ENCODE assay signal across 21 mouse cellular contexts in the genomic region with DNA sequence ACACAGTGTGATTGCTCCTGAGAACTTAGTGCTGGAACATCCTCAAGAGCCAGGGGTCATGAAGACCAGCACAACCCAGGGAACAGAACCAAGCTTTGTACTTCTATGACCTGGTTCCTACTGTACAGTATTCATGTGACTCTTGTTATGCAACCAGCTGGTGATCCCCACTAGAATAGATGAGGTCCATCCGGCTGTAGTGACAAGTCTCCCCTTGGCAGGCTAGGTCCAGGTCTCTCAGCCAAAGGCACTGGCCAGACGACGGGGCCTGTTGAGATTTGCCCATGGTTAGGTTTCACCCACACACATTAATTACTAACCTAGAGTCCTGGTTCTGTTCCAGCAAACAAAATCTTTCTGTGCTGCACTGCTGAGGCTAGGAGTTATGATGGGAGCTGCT. TPM values are rescaled to one million over a fixed set of nuclear protein-coding genes. Genes with fewer than 3 reads are reported as not detected.
A peak's percentile ranks its signal among the peaks of the same experiment; 100 is the strongest.
DNase-seq lines count a peak whose midpoint lies in the region; ATAC-seq lines count a peak whose summit lies in the region.
"Had no signal": no experiment of that assay in that cellular context is flagged by ENCODE, and none has a peak within 500 bp of the region (broad histone marks: within the 10 kb centered on the region; RNA-seq: fewer than 3 reads in every experiment).

No protein-coding gene starts in this region.

- no peaks in the 10 kb centered on the region for H3K27me3 ChIP-seq in kidney, embryonic 15.5 days
- H3K27me3 ChIP-seq in lung, embryonic 15.5 days, result no peaks in the 10 kb centered on the region
- no peaks in the 10 kb centered on the region for H3K27me3 ChIP-seq in intestine, embryonic 16.5 days (replicated peaks; ENCODE audit: control insufficient read depth, insufficient read depth, low read length)
- H3K27me3 ChIP-seq: embryonic facial prominence, embryonic 13.5 days; heart, embryonic 15.5 days; limb, embryonic 13.5 days had no signal

- H3K27ac ChIP-seq in kidney, embryonic 15.5 days, result no peak overlapping the region
- no peak overlapping the region for H3K27ac ChIP-seq in lung, embryonic 15.5 days
- no peak overlapping the region for H3K27ac ChIP-seq in intestine, embryonic 16.5 days (ENCODE audit: low read length)
- H3K27ac ChIP-seq: embryonic facial prominence, embryonic 13.5 days; forebrain, embryonic 13.5 days; gastrocnemius, adult 2 months; heart, embryonic 15.5 days; hindbrain, embryonic 13.5 days; limb, embryonic 13.5 days; midbrain, embryonic 10.5 days; neural tube, embryonic 15.5 days had no signal

- no peaks in the 10 kb centered on the region for H3K36me3 ChIP-seq in kidney, embryonic 15.5 days
- no peaks in the 10 kb centered on the region for H3K36me3 ChIP-seq in lung, embryonic 15.5 days
- H3K36me3 ChIP-seq in intestine, embryonic 16.5 days (ENCODE audit: control insufficient read depth, insufficient read depth, low read length), result no peaks in the 10 kb centered on the region
- H3K36me3 ChIP-seq: embryonic facial prominence, embryonic 13.5 days; heart, embryonic 15.5 days; hindbrain, embryonic 13.5 days; limb, embryonic 13.5 days; midbrain, embryonic 10.5 days; neural tube, embryonic 15.5 days had no signal

- no peak overlapping the region for H3K4me3 ChIP-seq in kidney, embryonic 15.5 days (replicated peaks)
- no peak overlapping the region for H3K4me3 ChIP-seq in lung, embryonic 15.5 days
- no peak overlapping the region for H3K4me3 ChIP-seq in intestine, embryonic 16.5 days (ENCODE audit: low read length)
- H3K4me3 ChIP-seq: embryonic facial prominence, embryonic 13.5 days; erythroblast, embryonic 14.5 days; forebrain, embryonic 13.5 days; gastrocnemius, adult 2 months; heart, embryonic 15.5 days; hindbrain, embryonic 13.5 days; limb, embryonic 13.5 days; midbrain, embryonic 10.5 days; neural tube, embryonic 15.5 days had no signal

- peaks cover 16% of the 10 kb centered on the region; the same call in 1 of the 2 replicates for H3K4me1 ChIP-seq in kidney, embryonic 15.5 days
- no peaks in the 10 kb centered on the region for H3K4me1 ChIP-seq in lung, embryonic 15.5 days
- peaks cover 7% of the 10 kb centered on the region; the same call in 1 of the 2 replicates for H3K4me1 ChIP-seq in intestine, embryonic 16.5 days (ENCODE audit: control insufficient read depth, insufficient read depth, low read length)
- H3K4me1 ChIP-seq: forebrain, embryonic 13.5 days; heart, embryonic 15.5 days; hindbrain, embryonic 13.5 days; limb, embryonic 13.5 days; midbrain, embryonic 10.5 days; neural tube, embryonic 15.5 days had no signal

- no peaks in the 10 kb centered on the region for H3K9me3 ChIP-seq in kidney, embryonic 15.5 days (replicated peaks)
- H3K9me3 ChIP-seq in lung, embryonic 15.5 days, result no peaks in the 10 kb centered on the region
- H3K9me3 ChIP-seq in intestine, embryonic 16.5 days (ENCODE audit: control insufficient read depth, low read length), result no peaks in the 10 kb centered on the region
- H3K9me3 ChIP-seq: embryonic facial prominence, embryonic 13.5 days; heart, embryonic 15.5 days; hindbrain, embryonic 13.5 days; limb, embryonic 13.5 days; neural tube, embryonic 15.5 days had no signal

- no peak for ATAC-seq in kidney, embryonic 15.5 days (replicated peaks; ENCODE audit: low FRiP score)
- peak; percentile 36; the same call in 1 of the 2 replicates for ATAC-seq in lung, embryonic 15.5 days (ENCODE audit: borderline replicate concordance, extremely low read depth, low FRiP score, low TSS enrichment)
- ATAC-seq in intestine, embryonic 16.5 days, result peak; percentile 29; the same call in 1 of the 2 replicates
- ATAC-seq: activated CD4-positive, CD25-positive, alpha-beta regulatory T cell, adult 4 months had no signal

- 73% methylated on average over 3 of the region's 3 CpGs for WGBS in kidney, embryonic 15.5 days
- 78% methylated on average over 3 of the region's 3 CpGs for WGBS in lung, embryonic 15.5 days
- 77% methylated on average over 3 of the region's 3 CpGs for WGBS in intestine, embryonic 16.5 days

- DNase-seq in kidney, adult 8-10 months, result peak; percentile 41 to 52
- DNase-seq in lung, postnatal 25 days (ENCODE audit: low spot score), result no peak
- peak; percentile 45 to 60 for DNase-seq in kidney, postnatal 36 days
- no peak for DNase-seq in frontal cortex, adult 2 months (ENCODE audit: extremely low spot score in 1 of 2, low spot score in 1 of 2)
- no peak for DNase-seq in retina, postnatal 1 day
- DNase-seq: adrenal gland, adult 8-10 months; cerebellum, adult 18-20 months; lung, adult 18-20 months had no signal

- no peak overlapping the region for H3K4me2 ChIP-seq in kidney, embryonic 15.5 days
- no peak overlapping the region for H3K4me2 ChIP-seq in lung, embryonic 15.5 days
- H3K4me2 ChIP-seq in intestine, embryonic 16.5 days (ENCODE audit: low read depth, low read length), result no peak overlapping the region
- H3K4me2 ChIP-seq: embryonic facial prominence, embryonic 13.5 days; forebrain, embryonic 13.5 days; heart, embryonic 15.5 days; hindbrain, embryonic 13.5 days; limb, embryonic 13.5 days; neural tube, embryonic 15.5 days had no signal

- no peak overlapping the region for H3K9ac ChIP-seq in kidney, embryonic 15.5 days
- no peak overlapping the region for H3K9ac ChIP-seq in lung, embryonic 15.5 days
- no peak overlapping the region for H3K9ac ChIP-seq in intestine, embryonic 16.5 days (ENCODE audit: low read depth, low read length)
- H3K9ac ChIP-seq: embryonic facial prominence, embryonic 13.5 days; forebrain, embryonic 13.5 days; heart, embryonic 15.5 days; hindbrain, embryonic 13.5 days; limb, embryonic 13.5 days; neural tube, embryonic 15.5 days had no signal

RNA-seq across cellular contexts. Expression of a gene that starts 4.4 kb away (rescaled TPM):
- 117 and 118 TPM in 2 replicates for polyA plus RNA-seq in kidney, embryonic 15.5 days (2015; fragmentation: Nextera tagmentation; extraction: Ambion mirVana)
- 103 and 109 TPM in 2 replicates for polyA plus RNA-seq in lung, embryonic 15.5 days (2015; fragmentation: Nextera tagmentation; extraction: Ambion mirVana)
- 42.9 and 51.5 TPM in 2 replicates for polyA plus RNA-seq in intestine, embryonic 16.5 days (2015; fragmentation: Nextera tagmentation; extraction: Ambion mirVana)
- polyA plus RNA-seq in frontal cortex, adult 2 months (2012; rRNA removed), result 20.5 and 22.1 TPM in 2 replicates

Comparison
In these comparisons a context has a peak if more than half of its experiments do, and no peak if none do; other contexts are left out.
1. DNase-seq: peak in kidney, adult 8-10 months (2 of 2) and kidney, postnatal 36 days (2 of 2); none in lung, postnatal 25 days (single experiment), frontal cortex, adult 2 months (0 of 2) and retina, postnatal 1 day (single experiment).